Mouse (Mus musculus): ENCODE data around the gene Ctf2. TPM values are rescaled to one million over a fixed set of nuclear protein-coding genes. Genes with fewer than 3 reads are reported as not detected.

Ctf2 gene
- polyA plus RNA-seq, 1 experiment from 2014 or later: 0.06 TPM

- H3K4me1 ChIP-seq (replicated peaks): peaks cover 13% of the 10 kb centered on the region
- no peak for ATAC-seq (ENCODE audit: insufficient read depth)
- no peak overlapping the region for H3K9ac ChIP-seq
- no peaks in the 10 kb centered on the region for H3K9me3 ChIP-seq (replicated peaks)
- no peak overlapping the region for H3K4me2 ChIP-seq
- no peak overlapping the region for H3K4me3 ChIP-seq (replicated peaks)
- 62% methylated on average over 2 of the region's 2 CpGs for WGBS (ENCODE audit: insufficient replicate concordance)
- no peaks in the 10 kb centered on the region for H3K27me3 ChIP-seq
- H3K36me3 ChIP-seq (replicated peaks): no peaks in the 10 kb centered on the region
- no peak overlapping the region for H3K27ac ChIP-seq (replicated peaks)
Measured at GRCm38 (mm10) chr7:127678811-127679210, 53.2 kb downstream of the Ctf2 start.

GRCm38 (mm10) chr7:127677609-127678008 lies 54.4 kb downstream of the Ctf2 start:
- ATAC-seq (ENCODE audit: insufficient read depth): no peak
- H3K27ac ChIP-seq (replicated peaks): no peak overlapping the region
- no peak overlapping the region for H3K9ac ChIP-seq
- H3K4me2 ChIP-seq: no peak overlapping the region
- H3K27me3 ChIP-seq: no peaks in the 10 kb centered on the region
- no peaks in the 10 kb centered on the region for H3K36me3 ChIP-seq (replicated peaks)
- no peak overlapping the region for H3K4me3 ChIP-seq (replicated peaks)
- peaks cover 9% of the 10 kb centered on the region for H3K4me1 ChIP-seq (replicated peaks)
- WGBS (ENCODE audit: insufficient replicate concordance): 79% methylated on average over 4 of the region's 4 CpGs
- H3K9me3 ChIP-seq (replicated peaks): no peaks in the 10 kb centered on the region

- ATAC-seq (ENCODE audit: insufficient read depth): no peak
- Histone ChIP-seq H3K9ac (no peak overlapping the region), H3K27ac (replicated peaks) (no peak overlapping the region), H3K36me3 (replicated peaks) (no peaks in the 10 kb centered on the region), H3K9me3 (replicated peaks) (no peaks in the 10 kb centered on the region), H3K4me2 (no peak overlapping the region), H3K4me3 (replicated peaks) (no peak overlapping the region), H3K27me3 (no peaks in the 10 kb centered on the region), H3K4me1 (replicated peaks) (peaks cover 4% of the 10 kb centered on the region)
- 44% methylated on average over 6 of the region's 6 CpGs for WGBS (ENCODE audit: insufficient replicate concordance)
Measured at GRCm38 (mm10) chr7:127677077-127677476, 54.9 kb downstream of the Ctf2 start.

- no peak overlapping the region for H3K9ac ChIP-seq
- no peak overlapping the region for H3K4me2 ChIP-seq
- H3K9me3 ChIP-seq (replicated peaks): no peaks in the 10 kb centered on the region
- no peak overlapping the region for H3K4me3 ChIP-seq (replicated peaks)
- H3K4me1 ChIP-seq (replicated peaks): peaks cover 6% of the 10 kb centered on the region; the same call in 1 of the 2 replicates
- no peaks in the 10 kb centered on the region for H3K36me3 ChIP-seq (replicated peaks)
- ATAC-seq (ENCODE audit: insufficient read depth): no peak
- WGBS (ENCODE audit: insufficient replicate concordance): 77% methylated on average over 9 of the region's 9 CpGs
- H3K27ac ChIP-seq (replicated peaks): no peak overlapping the region
- H3K27me3 ChIP-seq: no peaks in the 10 kb centered on the region
Measured at GRCm38 (mm10) chr7:127675391-127675811, 56.6 kb downstream of the Ctf2 start.

- no peak overlapping the region for H3K4me3 ChIP-seq (replicated peaks)
- H3K4me2 ChIP-seq: no peak overlapping the region
- H3K27me3 ChIP-seq: no peaks in the 10 kb centered on the region
- H3K4me1 ChIP-seq (replicated peaks): peaks cover 6% of the 10 kb centered on the region; the same call in 1 of the 2 replicates
- H3K9me3 ChIP-seq (replicated peaks): no peaks in the 10 kb centered on the region
- no peak overlapping the region for H3K9ac ChIP-seq
- H3K36me3 ChIP-seq (replicated peaks): no peaks in the 10 kb centered on the region
- H3K27ac ChIP-seq (replicated peaks): no peak overlapping the region
- 4% methylated on average over 5 of the region's 5 CpGs for WGBS (ENCODE audit: insufficient replicate concordance)
- ATAC-seq (ENCODE audit: insufficient read depth): no peak
Measured at GRCm38 (mm10) chr7:127674977-127675376, 57.0 kb downstream of the Ctf2 start.

GRCm38 (mm10) chr7:127672776-127673175 lies 59.2 kb downstream of the Ctf2 start:
- Histone ChIP-seq H3K9ac (no peak overlapping the region), H3K4me1 (replicated peaks) (peaks cover 6% of the 10 kb centered on the region), H3K4me3 (replicated peaks) (no peak overlapping the region), H3K4me2 (no peak overlapping the region), H3K9me3 (replicated peaks) (no peaks in the 10 kb centered on the region), H3K27ac (replicated peaks) (peak overlapping the region; percentile 60; the same call in 1 of the 2 replicates), H3K27me3 (no peaks in the 10 kb centered on the region), H3K36me3 (replicated peaks) (no peaks in the 10 kb centered on the region)
- 57% methylated on average over 4 of the region's 4 CpGs for WGBS (ENCODE audit: insufficient replicate concordance)
- peak; percentile 24; the same call in 1 of the 2 replicates for ATAC-seq (ENCODE audit: insufficient read depth)

GRCm38 (mm10) chr7:127671880-127672774 lies 59.8 kb downstream of the Ctf2 start:
- H3K27ac ChIP-seq (replicated peaks): peak overlapping the region; percentile 60
- H3K9me3 ChIP-seq (replicated peaks): no peaks in the 10 kb centered on the region
- H3K4me3 ChIP-seq (replicated peaks): no peak overlapping the region
- WGBS (ENCODE audit: insufficient replicate concordance): 62% methylated on average over 11 of the region's 11 CpGs
- no peak overlapping the region for H3K9ac ChIP-seq
- no peaks in the 10 kb centered on the region for H3K36me3 ChIP-seq (replicated peaks)
- ATAC-seq (ENCODE audit: insufficient read depth): peak; percentile 59
- no peaks in the 10 kb centered on the region for H3K27me3 ChIP-seq
- H3K4me2 ChIP-seq: no peak overlapping the region
- H3K4me1 ChIP-seq (replicated peaks): peaks cover 6% of the 10 kb centered on the region

MicroRNAs encoded within 50 kb of the gene (microRNA counts, 519-probe panel; counts per million panel counts)
- microRNA mmu-miR-762: 2,410 counts per million, percentile 41 among the panel's probes with 10 or more counts

Small RNA genes within 50 kb of the gene (microRNA-seq; reads per million reads assigned to microRNA genes)
- gene Mir762: not detected

Other genes with a start within 250 kb of the Ctf2 start
- 15.0 and 18.9 TPM in 2 replicates for gene Srcap, start 220.2 kb downstream of the Ctf2 start, polyA plus RNA-seq (2015; fragmentation: Nextera tagmentation; extraction: Ambion mirVana)
- gene Gm42715, start 212.6 kb downstream of the Ctf2 start, polyA plus RNA-seq (2015; fragmentation: Nextera tagmentation; extraction: Ambion mirVana): 5.2 and 5.5 TPM in 2 replicates
- 2.6 and 2.7 TPM in 2 replicates for gene Tmem265, start 170.8 kb downstream of the Ctf2 start, polyA plus RNA-seq (2015; fragmentation: Nextera tagmentation; extraction: Ambion mirVana)
- 20.0 and 24.6 TPM in 2 replicates for gene Phkg2, start 158.8 kb downstream of the Ctf2 start, polyA plus RNA-seq (2015; fragmentation: Nextera tagmentation; extraction: Ambion mirVana)
- 6.4 and 8.3 TPM in 2 replicates for gene Ccdc189, start 143.6 kb downstream of the Ctf2 start, polyA plus RNA-seq (2015; fragmentation: Nextera tagmentation; extraction: Ambion mirVana)
- 18.3 and 19.5 TPM in 2 replicates for gene Rnf40, start 143.4 kb downstream of the Ctf2 start, polyA plus RNA-seq (2015; fragmentation: Nextera tagmentation; extraction: Ambion mirVana)
- 1.2 and 1.6 TPM in 2 replicates for gene Zfp629, start 116.4 kb downstream of the Ctf2 start, polyA plus RNA-seq (2015; fragmentation: Nextera tagmentation; extraction: Ambion mirVana)
- 22.9 and 23.7 TPM in 2 replicates for gene Bcl7c, start 23.2 kb downstream of the Ctf2 start, polyA plus RNA-seq (2015; fragmentation: Nextera tagmentation; extraction: Ambion mirVana)
- gene Ctf1, start 19.4 kb downstream of the Ctf2 start, polyA plus RNA-seq (2015; fragmentation: Nextera tagmentation; extraction: Ambion mirVana): 2.7 and 2.8 TPM in 2 replicates
- gene Fbxl19, start 12.4 kb upstream of the Ctf2 start, polyA plus RNA-seq (2015; fragmentation: Nextera tagmentation; extraction: Ambion mirVana): 2.8 and 2.9 TPM in 2 replicates
- 11.0 and 13.1 TPM in 2 replicates for gene Orai3, start 37.6 kb upstream of the Ctf2 start, polyA plus RNA-seq (2015; fragmentation: Nextera tagmentation; extraction: Ambion mirVana)
- gene Setd1a, start 44.5 kb upstream of the Ctf2 start, polyA plus RNA-seq (2015; fragmentation: Nextera tagmentation; extraction: Ambion mirVana): 9.2 and 9.3 TPM in 2 replicates
- gene Gm49388, start 53.4 kb upstream of the Ctf2 start, polyA plus RNA-seq (2015; fragmentation: Nextera tagmentation; extraction: Ambion mirVana): not detected in 2 replicates
- gene Hsd3b7, start 68.4 kb upstream of the Ctf2 start, polyA plus RNA-seq (2015; fragmentation: Nextera tagmentation; extraction: Ambion mirVana): 55.9 and 75.3 TPM in 2 replicates
- 14.6 and 14.9 TPM in 2 replicates for gene Stx4a, start 92.1 kb upstream of the Ctf2 start, polyA plus RNA-seq (2015; fragmentation: Nextera tagmentation; extraction: Ambion mirVana)
- 0.43 and 0.44 TPM in 2 replicates for gene Stx1b, start 92.4 kb upstream of the Ctf2 start, polyA plus RNA-seq (2015; fragmentation: Nextera tagmentation; extraction: Ambion mirVana)
- 3.8 and 5.0 TPM in 2 replicates for gene Zfp646, start 144.1 kb upstream of the Ctf2 start, polyA plus RNA-seq (2015; fragmentation: Nextera tagmentation; extraction: Ambion mirVana)
- 5.7 and 6.8 TPM in 2 replicates for gene Zfp668, start 144.7 kb upstream of the Ctf2 start, polyA plus RNA-seq (2015; fragmentation: Nextera tagmentation; extraction: Ambion mirVana)
- gene Prss53, start 158.8 kb upstream of the Ctf2 start, polyA plus RNA-seq (2015; fragmentation: Nextera tagmentation; extraction: Ambion mirVana): 0.21 and 0.46 TPM in 2 replicates
- not detected in 2 replicates for gene Gm21974, start 163.3 kb upstream of the Ctf2 start, polyA plus RNA-seq (2015; fragmentation: Nextera tagmentation; extraction: Ambion mirVana)
- gene Vkorc1, start 163.5 kb upstream of the Ctf2 start, polyA plus RNA-seq (2015; fragmentation: Nextera tagmentation; extraction: Ambion mirVana): 122 and 141 TPM in 2 replicates
- 51.5 and 59.2 TPM in 2 replicates for gene Bckdk, start 171.9 kb upstream of the Ctf2 start, polyA plus RNA-seq (2015; fragmentation: Nextera tagmentation; extraction: Ambion mirVana)
- gene Kat8, start 180.3 kb upstream of the Ctf2 start, polyA plus RNA-seq (2015; fragmentation: Nextera tagmentation; extraction: Ambion mirVana): 15.0 TPM in 2 replicates
- 13.9 and 17.4 TPM in 2 replicates for gene Prss8, start 197.9 kb upstream of the Ctf2 start, polyA plus RNA-seq (2015; fragmentation: Nextera tagmentation; extraction: Ambion mirVana)
- gene Prss36, start 214.6 kb upstream of the Ctf2 start, polyA plus RNA-seq (2015; fragmentation: Nextera tagmentation; extraction: Ambion mirVana): 2.7 and 3.3 TPM in 2 replicates
- gene Fus, start 235.3 kb upstream of the Ctf2 start, polyA plus RNA-seq (2015; fragmentation: Nextera tagmentation; extraction: Ambion mirVana): 120 and 123 TPM in 2 replicates

All from liver, embryonic 15.5 days (tissue).